Mouse (Mus musculus): Measurements from ENCODE around the gene Cfap97d2.
A peak's percentile ranks its signal among the peaks of the same experiment; 100 is the strongest.

Cfap97d2 gene

GRCm38 (mm10) chr8:13705668-13706067, at the start of gene Cfap97d2:
Gene Cfap97d2 (plus strand): TSS chr8:13705889.
- peak; percentile 46 to 73 for DNase-seq

- peak; percentile 27 to 39 for DNase-seq
Measured at GRCm38 (mm10) chr8:13657479-13657878, 48.2 kb upstream of the Cfap97d2 start.

GRCm38 (mm10) chr8:13660323-13660722, 45.4 kb upstream of the Cfap97d2 start:
- no peak for DNase-seq

DNA sequence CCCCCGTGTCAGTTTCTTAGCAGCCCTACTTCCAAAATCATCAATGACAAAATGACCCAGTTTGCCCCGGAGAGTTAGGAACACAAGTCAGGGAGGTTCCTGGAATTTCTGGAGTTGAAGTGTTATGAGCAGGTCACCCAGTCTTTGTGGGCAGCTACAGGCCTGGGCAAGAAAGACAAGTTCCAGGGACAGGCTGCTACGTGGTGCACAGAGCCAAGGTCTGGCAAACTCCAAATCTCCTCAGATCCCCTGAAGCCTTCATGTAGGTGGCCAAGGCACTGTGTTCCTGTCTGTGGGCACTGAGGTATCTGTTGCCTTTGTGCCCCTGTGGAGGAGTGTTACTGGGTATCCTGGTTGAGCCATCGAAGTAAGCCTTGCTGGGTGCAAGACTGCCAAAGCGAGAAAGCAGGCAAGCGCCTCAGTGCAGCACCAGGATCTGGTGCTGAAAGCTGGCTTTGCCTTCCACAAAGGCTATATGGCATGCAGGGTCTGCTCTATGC, 40.9 kb upstream of the Cfap97d2 start:
- DNase-seq = no peak

DNA sequence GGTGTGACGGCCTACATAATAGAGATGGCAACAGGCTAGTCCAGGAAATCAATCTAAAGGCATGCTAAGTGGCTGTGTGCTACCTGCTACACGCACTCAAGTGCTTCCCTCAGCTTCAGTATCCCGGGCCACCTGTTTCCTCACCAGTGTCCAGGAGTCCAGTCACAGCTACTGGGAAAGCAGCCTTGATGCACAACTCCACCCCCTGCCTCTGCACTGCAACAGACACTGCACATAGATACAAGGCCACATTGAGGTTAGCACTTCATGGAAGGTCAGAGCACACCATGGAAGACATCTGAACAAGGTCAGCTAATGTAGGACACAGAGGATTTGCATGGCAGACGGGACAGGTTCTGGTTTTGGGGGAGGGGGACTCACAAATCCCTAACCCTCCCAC, 40.2 kb upstream of the Cfap97d2 start:
- DNase-seq = peak in 1 of 2 experiments; percentile 34

DNA sequence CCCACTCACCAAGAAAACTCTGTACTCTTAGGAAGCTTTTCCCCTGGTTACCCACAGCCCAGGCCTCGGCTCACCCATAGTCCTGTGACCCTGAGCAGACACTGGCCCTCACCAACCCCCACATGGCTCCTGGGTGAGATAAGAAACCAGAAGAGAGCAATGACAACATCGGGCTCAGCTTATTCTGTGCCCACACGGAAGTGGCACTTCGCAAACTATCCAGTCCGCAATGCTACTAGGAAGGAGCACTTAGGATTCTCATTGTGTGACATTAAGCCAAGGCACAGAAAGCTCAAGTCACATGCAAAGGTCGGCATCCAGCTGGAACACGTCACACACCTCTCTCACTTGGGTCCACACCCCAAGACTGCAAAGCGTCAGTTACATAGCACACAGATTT, 39.7 kb upstream of the Cfap97d2 start:
- DNase-seq = no peak

GRCm38 (mm10) chr8:13667917-13668316, 37.8 kb upstream of the Cfap97d2 start:
- DNase-seq = peak in 1 of 2 experiments; percentile 34

DNA sequence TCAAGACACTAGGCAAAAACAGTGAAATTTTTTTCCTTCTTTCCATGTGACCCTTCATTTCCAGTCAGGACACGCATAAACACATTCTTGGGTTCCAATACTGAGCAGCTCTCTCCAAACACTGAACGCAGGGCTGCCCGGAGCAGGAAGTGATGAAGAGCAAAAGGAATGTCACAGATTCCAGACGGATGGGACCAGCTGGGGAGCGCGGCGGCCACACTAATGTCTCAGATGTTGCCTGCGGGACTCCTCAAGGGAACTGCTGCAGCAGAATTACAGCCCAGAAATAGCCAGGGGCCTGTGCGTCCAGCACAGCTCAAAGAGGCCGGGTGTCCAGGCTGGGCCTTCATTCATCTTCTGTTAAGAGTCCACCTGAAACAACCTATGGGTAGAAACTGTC, 37.3 kb upstream of the Cfap97d2 start:
- DNase-seq = peak in 1 of 2 experiments; percentile 38

- DNase-seq = peak; percentile 73
Measured at GRCm38 (mm10) chr8:13670011-13670471, 35.6 kb upstream of the Cfap97d2 start.

- no peak for DNase-seq
Measured at GRCm38 (mm10) chr8:13671246-13672003, 34.3 kb upstream of the Cfap97d2 start.

DNA sequence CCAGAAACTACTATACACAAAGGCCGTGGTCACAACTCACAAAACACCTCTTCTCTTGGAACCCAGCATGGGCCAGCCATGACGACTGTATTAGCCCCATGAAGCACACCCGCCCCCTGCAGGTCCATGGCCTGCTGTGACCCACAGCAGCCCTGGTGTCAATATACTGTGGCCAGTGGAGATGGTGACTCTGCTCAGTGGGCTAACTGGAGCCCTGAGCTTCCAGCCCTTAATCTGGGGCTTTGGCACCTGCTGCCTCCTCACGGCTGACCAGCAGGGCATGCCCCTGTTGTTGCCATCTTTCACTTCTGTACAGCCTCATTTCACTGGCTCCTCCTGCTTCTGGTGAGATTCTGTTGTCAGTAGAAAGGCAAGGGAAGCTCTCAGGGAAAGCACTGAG, 32.5 kb upstream of the Cfap97d2 start:
- DNase-seq = peak; percentile 60 to 62

GRCm38 (mm10) chr8:13674294-13675010, 31.2 kb upstream of the Cfap97d2 start:
- peak in 1 of 2 experiments; percentile 53 for DNase-seq

DNA sequence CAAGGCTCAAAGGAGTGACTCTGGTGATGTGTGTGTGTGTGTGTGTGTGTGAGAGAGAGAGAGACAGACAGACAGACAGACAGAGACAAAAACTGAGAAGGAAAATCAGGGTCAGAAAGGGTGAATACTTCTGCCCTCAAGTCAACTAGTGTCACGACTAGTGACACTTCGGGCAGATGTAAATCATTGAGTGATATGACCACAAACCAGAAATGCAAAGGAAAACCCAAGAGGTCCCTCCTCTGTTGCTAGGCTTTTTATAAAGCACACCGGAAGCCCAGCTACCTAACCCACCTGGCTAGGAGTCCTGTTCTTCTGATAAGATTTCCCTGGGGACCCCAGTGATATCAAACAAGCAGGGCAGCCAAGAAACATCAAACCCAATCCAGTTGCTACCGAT, 30.6 kb upstream of the Cfap97d2 start:
- DNase-seq = no peak

DNA sequence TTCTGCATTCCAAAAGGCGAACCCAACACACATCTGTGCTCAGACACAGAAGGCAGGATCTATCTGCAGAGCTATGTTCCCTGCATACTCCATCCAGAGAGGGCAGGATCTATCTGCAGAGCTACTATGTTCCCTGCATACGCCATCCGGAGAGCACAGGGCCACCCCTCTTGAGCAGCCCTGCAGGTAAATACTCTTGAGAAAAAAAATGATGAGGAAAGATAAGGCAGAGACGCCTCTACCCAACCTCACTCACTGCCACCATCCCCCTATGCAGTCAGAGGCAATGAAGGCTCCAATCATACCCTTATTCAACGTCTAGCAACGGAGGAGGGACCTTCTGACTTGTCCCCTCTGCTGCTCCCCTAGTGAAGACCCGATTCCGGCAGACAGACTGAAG, 30.2 kb upstream of the Cfap97d2 start:
- DNase-seq = peak; percentile 44 to 57

GRCm38 (mm10) chr8:13676302-13676700, 29.4 kb upstream of the Cfap97d2 start:
- peak; percentile 80 to 84 for DNase-seq

- peak; percentile 79 to 82 for DNase-seq
Measured at GRCm38 (mm10) chr8:13676701-13677412, 28.8 kb upstream of the Cfap97d2 start.

DNA sequence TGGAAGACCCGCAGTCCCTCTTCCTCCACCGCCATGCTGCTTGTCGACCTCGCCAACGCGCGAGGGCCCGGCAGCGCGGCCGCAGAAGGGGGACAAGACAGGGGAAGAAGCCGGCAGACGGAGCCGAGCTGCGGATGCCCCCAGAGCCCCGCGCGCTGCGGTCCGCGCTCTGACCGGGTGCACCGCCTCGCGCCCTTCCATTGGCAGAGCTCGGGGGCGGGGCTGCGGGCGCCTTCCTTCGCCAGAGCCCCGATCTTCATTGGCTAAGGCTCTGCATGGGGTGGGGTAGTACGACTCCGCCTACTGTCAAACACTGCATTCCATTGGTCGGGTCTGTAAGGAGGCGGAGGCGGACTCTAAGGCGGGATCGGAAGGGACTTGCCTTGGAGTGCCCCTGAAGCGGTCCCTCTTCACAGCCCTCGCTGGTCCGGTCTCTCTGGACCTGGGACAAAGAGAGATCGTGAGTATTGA, 28.2 kb upstream of the Cfap97d2 start, which contains the start of gene Rasa3:
Rasa3 (minus strand) TSS at position 191 of the 471 bp plus-strand sequence.
- DNase-seq = peak; percentile 96 to 98

DNA sequence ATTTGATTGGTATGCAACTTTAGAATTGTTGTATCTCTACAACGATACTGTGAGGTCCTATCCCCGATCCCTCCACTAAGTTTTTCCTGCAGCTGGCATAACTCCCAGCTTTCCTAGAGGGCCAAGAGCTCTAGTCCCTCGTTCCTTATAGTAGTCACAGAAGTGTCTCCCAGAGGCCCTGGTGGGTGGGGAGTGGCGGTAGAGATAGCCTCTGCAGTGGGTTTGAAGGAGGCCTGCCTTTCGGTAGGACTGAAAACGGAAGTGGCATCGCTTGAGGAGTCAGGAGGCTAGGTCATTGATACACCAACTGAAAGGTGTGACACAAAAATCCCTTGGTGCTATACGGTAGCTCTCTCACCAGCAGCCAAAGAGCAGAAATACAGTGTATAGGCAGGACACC, 27.5 kb upstream of the Cfap97d2 start:
- no peak for DNase-seq

DNA sequence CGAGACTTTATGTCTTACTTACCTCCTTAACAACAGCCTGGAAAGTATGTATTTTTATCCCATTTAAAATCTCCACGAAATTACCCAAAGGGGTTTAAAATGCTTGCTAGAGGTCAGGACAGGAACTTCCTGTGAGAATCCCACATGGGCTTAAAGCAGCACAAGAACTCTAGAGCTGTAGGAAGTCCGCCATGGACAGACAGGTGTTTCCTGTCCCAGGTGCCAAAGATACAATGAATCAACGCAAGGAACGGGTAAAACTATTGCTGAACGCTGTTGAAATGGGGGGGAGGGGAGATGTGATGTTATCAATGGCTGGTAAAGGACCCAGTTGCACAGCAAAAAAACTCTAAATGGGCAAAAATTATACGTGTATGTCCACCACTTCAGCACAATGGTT, 21.6 kb upstream of the Cfap97d2 start:
- no peak for DNase-seq

- peak; percentile 67 to 74 for DNase-seq
Measured at GRCm38 (mm10) chr8:13685674-13686314, 19.9 kb upstream of the Cfap97d2 start.

- no peak for DNase-seq
Measured at GRCm38 (mm10) chr8:13686426-13686825, 19.3 kb upstream of the Cfap97d2 start.

GRCm38 (mm10) chr8:13687101-13687717, 18.5 kb upstream of the Cfap97d2 start:
- DNase-seq = no peak

All from cerebellum, postnatal 25 days (tissue).